Comparison of ENCODE assay signal across 15 mouse cellular contexts in the genomic region with DNA sequence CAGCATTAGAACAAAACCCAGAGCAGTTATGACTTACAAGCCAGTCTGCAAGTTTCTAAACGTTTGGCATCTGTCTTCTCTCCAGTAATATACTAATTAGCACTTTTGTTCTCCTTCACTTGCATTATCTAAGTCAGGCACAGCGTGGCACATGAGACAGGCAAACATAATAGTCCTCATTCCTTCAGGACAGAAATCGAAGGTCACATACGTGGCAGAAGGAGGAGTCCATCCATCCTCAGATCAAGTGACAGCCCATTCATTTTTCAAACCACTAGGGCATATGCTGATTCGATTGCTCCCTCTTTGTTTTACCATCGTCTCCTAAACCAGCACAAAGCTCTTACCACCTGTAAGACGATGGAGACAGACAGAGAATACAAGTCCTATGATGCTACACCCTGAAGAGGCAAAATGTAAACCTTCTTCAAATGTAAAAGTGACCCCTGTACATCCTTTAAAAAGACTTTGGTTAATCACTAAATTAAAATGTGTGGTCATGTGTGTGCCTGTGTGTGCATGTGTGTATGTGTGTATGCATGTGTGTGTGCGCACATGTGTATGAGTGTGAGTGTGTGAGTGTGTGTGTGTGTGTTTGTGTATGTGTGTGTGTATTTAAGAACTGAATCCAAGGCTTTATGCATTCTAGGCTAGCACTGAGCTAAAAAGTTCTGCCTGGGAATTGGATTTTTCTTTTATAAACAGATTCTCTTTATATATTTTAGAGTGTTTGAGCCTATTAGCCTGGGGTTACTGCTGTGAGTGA.
DNase-seq lines count a peak whose midpoint lies in the region; ATAC-seq and TF ChIP-seq lines count a peak whose summit lies in the region.
"Had no signal": no experiment of that assay in that cellular context is flagged by ENCODE, and none has a peak within 500 bp of the region (broad histone marks: within the 10 kb centered on the region; RNA-seq: fewer than 3 reads in every experiment).

No protein-coding gene starts in this region.

- H3K9ac ChIP-seq in embryonic facial prominence, embryonic 14.5 days (ENCODE audit: low read depth, low read length) = no peak overlapping the region
- H3K9ac ChIP-seq in hindbrain, embryonic 14.5 days = peak overlapping the region; percentile 53
- H3K9ac ChIP-seq in midbrain, postnatal 0 days (replicated peaks; ENCODE audit: low read length, poor library complexity, severe bottlenecking) = peak overlapping the region; percentile 29; the same call in 1 of the 2 replicates
- H3K9ac ChIP-seq: liver, embryonic 14.5 days had no signal

- peak; percentile 41; the same call in 1 of the 2 replicates for ATAC-seq in embryonic facial prominence, embryonic 14.5 days (ENCODE audit: low read depth)
- peak; percentile 79 for ATAC-seq in hindbrain, embryonic 14.5 days (ENCODE audit: low FRiP score)
- peak; percentile 69 for ATAC-seq in midbrain, postnatal 0 days (ENCODE audit: low FRiP score)
- ATAC-seq in erythroblast, adult 5-6 weeks (replicated peaks; ENCODE audit: low FRiP score, poor library complexity, severe bottlenecking) = no peak
- ATAC-seq: CD4-positive, CD25-positive, alpha-beta regulatory T cell, adult 4 months; Patski had no signal

- WGBS in embryonic facial prominence, embryonic 14.5 days = 32% methylated on average over 8 of the region's 8 CpGs
- 19% methylated on average over 8 of the region's 8 CpGs for WGBS in hindbrain, embryonic 14.5 days
- WGBS in midbrain, postnatal 0 days = 21% methylated on average over 8 of the region's 8 CpGs

- H3K27ac ChIP-seq in embryonic facial prominence, embryonic 14.5 days (replicated peaks; ENCODE audit: low read depth, low read length) = no peak overlapping the region; the same call in 1 of the 2 replicates
- H3K27ac ChIP-seq in hindbrain, embryonic 14.5 days = peak overlapping the region; percentile 73
- peak overlapping the region; percentile 43; the same call in 1 of the 2 replicates for H3K27ac ChIP-seq in midbrain, postnatal 0 days (ENCODE audit: low read depth, low read length)
- H3K27ac ChIP-seq: liver, embryonic 14.5 days had no signal

- peak; percentile 27 for TF ChIP-seq CTCF in midbrain, postnatal 0 days (IDR thresholded peaks at IDR 0.05)

- H3K4me3 ChIP-seq in embryonic facial prominence, embryonic 14.5 days (ENCODE audit: low read depth, low read length) = no peak overlapping the region
- peak overlapping the region; percentile 20 for H3K4me3 ChIP-seq in hindbrain, embryonic 14.5 days (replicated peaks; ENCODE audit: low read length)
- H3K4me3 ChIP-seq in midbrain, postnatal 0 days (ENCODE audit: low read depth, low read length) = peak overlapping the region; percentile 25
- H3K4me3 ChIP-seq: megakaryocyte, embryonic 14.5 days had no signal

- no peaks in the 10 kb centered on the region for H3K27me3 ChIP-seq in embryonic facial prominence, embryonic 14.5 days (replicated peaks; ENCODE audit: control insufficient read depth, insufficient read depth, low read length)
- no peaks in the 10 kb centered on the region for H3K27me3 ChIP-seq in hindbrain, embryonic 14.5 days (ENCODE audit: control insufficient read depth, insufficient read depth, low read length)
- H3K27me3 ChIP-seq in midbrain, postnatal 0 days (ENCODE audit: insufficient read depth, low read length) = no peaks in the 10 kb centered on the region
- H3K27me3 ChIP-seq: megakaryocyte, embryonic 14.5 days; Patski had no signal

- no peaks in the 10 kb centered on the region for H3K9me3 ChIP-seq in embryonic facial prominence, embryonic 14.5 days (ENCODE audit: control insufficient read depth, low read length)
- no peaks in the 10 kb centered on the region for H3K9me3 ChIP-seq in hindbrain, embryonic 14.5 days (ENCODE audit: control insufficient read depth, low read length)
- H3K9me3 ChIP-seq in midbrain, postnatal 0 days (ENCODE audit: low read length) = no peaks in the 10 kb centered on the region

- DNase-seq in embryo, embryonic 10 days (ENCODE audit: low spot score) = peak; percentile 54
- no peak for DNase-seq in embryonic facial prominence, embryonic 14.5 days (ENCODE audit: low spot score)
- DNase-seq in hindbrain, embryonic 14.5 days (ENCODE audit: low spot score) = peak; percentile 40
- DNase-seq in midbrain, postnatal 0 days (ENCODE audit: low spot score) = no peak
- no peak for DNase-seq in adrenal gland, postnatal 14 days
- no peak for DNase-seq in cerebellum, adult 11 months
- no peak for DNase-seq in left cerebral cortex, postnatal 10 days (ENCODE audit: extremely low spot score in 1 of 2, low spot score in 2 of 2)
- DNase-seq: gastrocnemius, postnatal 14 days; heart, postnatal 36 days; kidney, postnatal 36 days had no signal

- H3K4me2 ChIP-seq in embryonic facial prominence, embryonic 14.5 days (ENCODE audit: low read depth, low read length) = peak overlapping the region; percentile 42
- H3K4me2 ChIP-seq in hindbrain, embryonic 14.5 days (replicated peaks) = peak overlapping the region; percentile 57
- peak overlapping the region; percentile 51 for H3K4me2 ChIP-seq in midbrain, postnatal 0 days (ENCODE audit: low read depth, low read length, poor library complexity, severe bottlenecking)

- no peaks in the 10 kb centered on the region for H3K36me3 ChIP-seq in embryonic facial prominence, embryonic 14.5 days (ENCODE audit: control insufficient read depth, insufficient read depth, low read length)
- no peaks in the 10 kb centered on the region for H3K36me3 ChIP-seq in hindbrain, embryonic 14.5 days (replicated peaks; ENCODE audit: control insufficient read depth, insufficient read depth)
- no peaks in the 10 kb centered on the region for H3K36me3 ChIP-seq in midbrain, postnatal 0 days (ENCODE audit: insufficient read depth, low read length)

- H3K4me1 ChIP-seq in embryonic facial prominence, embryonic 14.5 days (ENCODE audit: control insufficient read depth, insufficient read depth, low read length) = no peaks in the 10 kb centered on the region
- H3K4me1 ChIP-seq in hindbrain, embryonic 14.5 days (replicated peaks; ENCODE audit: control insufficient read depth, insufficient read depth, low read length) = no peaks in the 10 kb centered on the region
- H3K4me1 ChIP-seq in midbrain, postnatal 0 days (ENCODE audit: insufficient read depth, low read length) = no peaks in the 10 kb centered on the region
- H3K4me1 ChIP-seq: megakaryocyte, embryonic 14.5 days had no signal

- intact Hi-C loops in left cerebral cortex, postnatal 10 days (cut with DNase I) = no loop called here

Comparison
In these comparisons a context has a peak if more than half of its experiments do, and no peak if none do; other contexts are left out.
1. DNase-seq: peak in embryo, embryonic 10 days (single experiment) and hindbrain, embryonic 14.5 days (single experiment); none in embryonic facial prominence, embryonic 14.5 days (single experiment), midbrain, postnatal 0 days (single experiment), adrenal gland, postnatal 14 days (single experiment), cerebellum, adult 11 months (single experiment) and left cerebral cortex, postnatal 10 days (0 of 2).
2. Peak in every context shown above with its lines, with median percentiles within 50 percentile points of each other: H3K4me2 ChIP-seq.